Mouse (Mus musculus) midbrain, postnatal 0 days (tissue): ENCODE measurements at regions not wholly inside any gene's neighbourhood (a gene's known extent, or its start where the extent isn't known, plus 50 kb on each side); places are given as distances from the start of the nearest gene placed in this dataset.

ENCODE experiments used
- ATAC-seq: fragments of 200-750 bp; cut with Nextera tagmentation; 2 replicates; pipeline ENCODE4 v1.8.0; 2017; ENCODE audit warnings: moderate number of reproducible peaks, mild to moderate bottlenecking, moderate TSS enrichment, moderate library complexity; ENCODE audit not compliant: low FRiP score
- DNase-seq: peaks from one replicate; pipeline ENCODE4 v3.0.0-alpha.2; 2015; ENCODE audit warnings: low spot score
- H3K27ac ChIP-seq: fragments of 300-500 bp; sonication (generic); 2 replicates; pipeline ENCODE4 v1.5.1; 2014; ENCODE audit warnings: low read depth, mild to moderate bottlenecking, low read length, mixed read lengths
- H3K27me3 ChIP-seq: fragments of 300-500 bp; sonication (generic); 2 replicates; pipeline ENCODE4 v1.6.1; 2014; ENCODE audit warnings: low read length, control low read depth, mixed read lengths; ENCODE audit not compliant: insufficient read depth
- H3K36me3 ChIP-seq: fragments of 300-500 bp; sonication (generic); 2 replicates; pipeline ENCODE4 v1.6.1; 2014; ENCODE audit warnings: low read length, control low read depth, mixed read lengths; ENCODE audit not compliant: insufficient read depth
- H3K4me1 ChIP-seq: fragments of 300-500 bp; sonication (generic); 2 replicates; pipeline ENCODE4 v1.6.1; 2014; ENCODE audit warnings: mild to moderate bottlenecking, control low read depth, antibody characterized with exemption, low read length, mixed read lengths; ENCODE audit not compliant: insufficient read depth
- H3K4me2 ChIP-seq: fragments of 300-500 bp; sonication (generic); 2 replicates; pipeline ENCODE4 v1.6.1; 2014; ENCODE audit warnings: low read depth, mild to moderate bottlenecking, low read length, mixed read lengths; ENCODE audit not compliant: poor library complexity, severe bottlenecking
- H3K4me3 ChIP-seq: fragments of 300-500 bp; sonication (generic); 2 replicates; pipeline ENCODE4 v1.5.1; 2014; ENCODE audit warnings: low read depth, mild to moderate bottlenecking, low read length, moderate library complexity
- H3K9ac ChIP-seq: fragments of 300-500 bp; sonication (generic); replicated peaks from 2 replicates; pipeline ENCODE4 v1.6.1; 2014; ENCODE audit warnings: mild to moderate bottlenecking, low read length, moderate library complexity, mixed read lengths; ENCODE audit not compliant: poor library complexity, severe bottlenecking
- H3K9me3 ChIP-seq: fragments of 300-500 bp; sonication (generic); 2 replicates; pipeline ENCODE4 v1.6.1; 2016; ENCODE audit warnings: low read length, control low read depth
- CTCF ChIP-seq: IDR thresholded peaks from 2 replicates; pipeline ENCODE4 v1.5.1; 2016; ENCODE audit warnings: antibody characterized with exemption, mild to moderate bottlenecking
- WGBS: fragments of 180-500 bp; shearing (Covaris S2); extraction: QIAGEN DNeasy Blood & Tissue Kit; methylation state at CpG from one replicate; pipeline ENCODE4 v1.1.7; 2014; 5-methylcytosine and 5-hydroxymethylcytosine counted together

- TF ChIP-seq CTCF = no peak
- H3K36me3 ChIP-seq = no peaks in the 10 kb centered on the region
- H3K9ac ChIP-seq = no peak overlapping the region
- H3K4me3 ChIP-seq = no peak overlapping the region
- no peaks in the 10 kb centered on the region for H3K9me3 ChIP-seq
- no peak overlapping the region for H3K4me2 ChIP-seq
- no peaks in the 10 kb centered on the region for H3K27me3 ChIP-seq
- ATAC-seq = no peak
- no peak overlapping the region for H3K27ac ChIP-seq
- H3K4me1 ChIP-seq = no peaks in the 10 kb centered on the region
- WGBS = 71% methylated on average over 2 of the region's 2 CpGs
- DNase-seq = no peak
Observed at GRCm38 (mm10) chr15:63193617-63194491, 651.1 kb downstream of the Gsdmc2 start.

GRCm38 (mm10) chr15:63191731-63192130 lies 653.2 kb downstream of the Gsdmc2 start:
- WGBS = 91% methylated on average over 2 of the region's 2 CpGs
- TF ChIP-seq CTCF = no peak

GRCm38 (mm10) chr15:63190086-63190485 lies 654.9 kb downstream of the Gsdmc2 start:
- ATAC-seq = no peak
- WGBS = 68% methylated on average over 2 of the region's 2 CpGs
- TF ChIP-seq CTCF = no peak

More at GRCm38 (mm10) chr15:63191731-63192130, 653.2 kb downstream of the Gsdmc2 start:
- Histone ChIP-seq H3K9ac (no peak overlapping the region), H3K27ac (no peak overlapping the region), H3K27me3 (no peaks in the 10 kb centered on the region), H3K36me3 (no peaks in the 10 kb centered on the region), H3K4me3 (no peak overlapping the region), H3K4me2 (no peak overlapping the region), H3K4me1 (no peaks in the 10 kb centered on the region), H3K9me3 (no peaks in the 10 kb centered on the region)
- ATAC-seq = no peak
- no peak for DNase-seq

GRCm38 (mm10) chr15:63171003-63171402 lies 674.0 kb downstream of the Gsdmc2 start:
- H3K9ac ChIP-seq = no peak overlapping the region
- no peaks in the 10 kb centered on the region for H3K36me3 ChIP-seq
- DNase-seq (no peak), ATAC-seq (no peak)
- no peaks in the 10 kb centered on the region for H3K27me3 ChIP-seq
- H3K27ac ChIP-seq = no peak overlapping the region
- no peak for TF ChIP-seq CTCF
- H3K9me3 ChIP-seq = no peaks in the 10 kb centered on the region
- H3K4me3 ChIP-seq = no peak overlapping the region
- H3K4me2 ChIP-seq = no peak overlapping the region
- no peaks in the 10 kb centered on the region for H3K4me1 ChIP-seq

More at GRCm38 (mm10) chr15:63190086-63190485, 654.9 kb downstream of the Gsdmc2 start:
- no peaks in the 10 kb centered on the region for H3K4me1 ChIP-seq
- no peak overlapping the region for H3K27ac ChIP-seq
- no peaks in the 10 kb centered on the region for H3K9me3 ChIP-seq
- no peak overlapping the region for H3K4me3 ChIP-seq
- no peak overlapping the region for H3K9ac ChIP-seq
- DNase-seq = no peak
- H3K36me3 ChIP-seq = no peaks in the 10 kb centered on the region
- H3K4me2 ChIP-seq = no peak overlapping the region
- H3K27me3 ChIP-seq = no peaks in the 10 kb centered on the region

- no peak for TF ChIP-seq CTCF
- no peak overlapping the region for H3K4me3 ChIP-seq
- H3K27ac ChIP-seq = no peak overlapping the region
- H3K9me3 ChIP-seq = no peaks in the 10 kb centered on the region
- DNase-seq = no peak
- 50% methylated on average over 1 of the region's 1 CpGs for WGBS
- no peaks in the 10 kb centered on the region for H3K4me1 ChIP-seq
- H3K36me3 ChIP-seq = no peaks in the 10 kb centered on the region
- H3K9ac ChIP-seq = no peak overlapping the region
- no peaks in the 10 kb centered on the region for H3K27me3 ChIP-seq
- ATAC-seq = no peak
- H3K4me2 ChIP-seq = no peak overlapping the region
Observed at GRCm38 (mm10) chr15:63170171-63170570, 674.8 kb downstream of the Gsdmc2 start.

GRCm38 (mm10) chr15:63166411-63166810 lies 678.6 kb downstream of the Gsdmc2 start:
- DNase-seq (no peak), ATAC-seq (no peak)
- Histone ChIP-seq H3K9ac (no peak overlapping the region), H3K27me3 (no peaks in the 10 kb centered on the region), H3K9me3 (no peaks in the 10 kb centered on the region), H3K4me1 (no peaks in the 10 kb centered on the region), H3K4me2 (no peak overlapping the region), H3K27ac (no peak overlapping the region), H3K36me3 (no peaks in the 10 kb centered on the region), H3K4me3 (no peak overlapping the region)
- TF ChIP-seq CTCF = no peak
